Mouse (Mus musculus): ENCODE measurements at regions not wholly inside any gene's neighbourhood (a gene's known extent, or its start where the extent isn't known, plus 50 kb on each side); places are given as distances from the start of the nearest gene placed in this dataset.

GRCm38 (mm10) chr4:105898054-105898847, 108.6 kb downstream of the Gm12728 start:
- H3K27me3 ChIP-seq (ENCODE audit: insufficient read depth, low read length) = no peaks in the 10 kb centered on the region
- TF ChIP-seq CTCF (IDR thresholded peaks at IDR 0.05; ENCODE audit: low read depth) = no peak
- H3K9me3 ChIP-seq (ENCODE audit: low read length) = no peaks in the 10 kb centered on the region
- 95% methylated on average over 5 of the region's 5 CpGs for WGBS
- ATAC-seq = no peak
- H3K36me3 ChIP-seq (ENCODE audit: insufficient read depth, low read length) = no peaks in the 10 kb centered on the region
- DNase-seq (ENCODE audit: low spot score) = no peak
- H3K4me1 ChIP-seq (ENCODE audit: insufficient read depth, low read length) = no peaks in the 10 kb centered on the region
- H3K9ac ChIP-seq (replicated peaks; ENCODE audit: low read length) = no peak overlapping the region
- H3K4me2 ChIP-seq (ENCODE audit: low read depth, low read length) = no peak overlapping the region
- no peak overlapping the region for H3K27ac ChIP-seq
- no peak overlapping the region for H3K4me3 ChIP-seq (ENCODE audit: low read length)

- H3K27ac ChIP-seq = no peak overlapping the region
- ATAC-seq (no peak), DNase-seq (ENCODE audit: low spot score) (no peak)
- H3K9me3 ChIP-seq (ENCODE audit: low read length) = no peaks in the 10 kb centered on the region
- H3K4me2 ChIP-seq (ENCODE audit: low read depth, low read length) = no peak overlapping the region
- TF ChIP-seq CTCF (IDR thresholded peaks at IDR 0.05; ENCODE audit: low read depth) = no peak
- no peaks in the 10 kb centered on the region for H3K4me1 ChIP-seq (ENCODE audit: insufficient read depth, low read length)
- H3K36me3 ChIP-seq (ENCODE audit: insufficient read depth, low read length) = no peaks in the 10 kb centered on the region
- H3K27me3 ChIP-seq (ENCODE audit: insufficient read depth, low read length) = no peaks in the 10 kb centered on the region
- WGBS = 53% methylated on average over 8 of the region's 8 CpGs
- H3K4me3 ChIP-seq (ENCODE audit: low read length) = no peak overlapping the region
- H3K9ac ChIP-seq (replicated peaks; ENCODE audit: low read length) = no peak overlapping the region
Observed at GRCm38 (mm10) chr4:105904896-105905295, 115.2 kb downstream of the Gm12728 start.

GRCm38 (mm10) chr4:105906411-105906810, 116.7 kb downstream of the Gm12728 start:
- no peaks in the 10 kb centered on the region for H3K9me3 ChIP-seq (ENCODE audit: low read length)
- WGBS = 93% methylated on average over 4 of the region's 4 CpGs
- TF ChIP-seq CTCF (IDR thresholded peaks at IDR 0.05; ENCODE audit: low read depth) = no peak
- no peaks in the 10 kb centered on the region for H3K4me1 ChIP-seq (ENCODE audit: insufficient read depth, low read length)
- no peak overlapping the region for H3K4me3 ChIP-seq (ENCODE audit: low read length)
- H3K27ac ChIP-seq = no peak overlapping the region
- ATAC-seq (no peak), DNase-seq (ENCODE audit: low spot score) (no peak)
- H3K27me3 ChIP-seq (ENCODE audit: insufficient read depth, low read length) = no peaks in the 10 kb centered on the region
- H3K9ac ChIP-seq (replicated peaks; ENCODE audit: low read length) = no peak overlapping the region
- no peaks in the 10 kb centered on the region for H3K36me3 ChIP-seq (ENCODE audit: insufficient read depth, low read length)
- H3K4me2 ChIP-seq (ENCODE audit: low read depth, low read length) = no peak overlapping the region

GRCm38 (mm10) chr4:105907611-105908010, 117.9 kb downstream of the Gm12728 start:
- Histone ChIP-seq H3K36me3 (ENCODE audit: insufficient read depth, low read length) (no peaks in the 10 kb centered on the region), H3K27ac (no peak overlapping the region), H3K4me1 (ENCODE audit: insufficient read depth, low read length) (no peaks in the 10 kb centered on the region), H3K4me3 (ENCODE audit: low read length) (no peak overlapping the region), H3K4me2 (ENCODE audit: low read depth, low read length) (no peak overlapping the region), H3K27me3 (ENCODE audit: insufficient read depth, low read length) (no peaks in the 10 kb centered on the region), H3K9ac (replicated peaks; ENCODE audit: low read length) (no peak overlapping the region), H3K9me3 (ENCODE audit: low read length) (no peaks in the 10 kb centered on the region)
- no peak for ATAC-seq
- DNase-seq (ENCODE audit: low spot score) = no peak
- 79% methylated on average over 7 of the region's 7 CpGs for WGBS
- no peak for TF ChIP-seq CTCF (IDR thresholded peaks at IDR 0.05; ENCODE audit: low read depth)

- no peak overlapping the region for H3K4me3 ChIP-seq (ENCODE audit: low read length)
- H3K4me1 ChIP-seq (ENCODE audit: insufficient read depth, low read length) = no peaks in the 10 kb centered on the region
- ATAC-seq (no peak), DNase-seq (ENCODE audit: low spot score) (no peak)
- no peak for TF ChIP-seq CTCF (IDR thresholded peaks at IDR 0.05; ENCODE audit: low read depth)
- H3K4me2 ChIP-seq (ENCODE audit: low read depth, low read length) = no peak overlapping the region
- H3K9ac ChIP-seq (replicated peaks; ENCODE audit: low read length) = no peak overlapping the region
- H3K9me3 ChIP-seq (ENCODE audit: low read length) = no peaks in the 10 kb centered on the region
- H3K27ac ChIP-seq = no peak overlapping the region
- no peaks in the 10 kb centered on the region for H3K27me3 ChIP-seq (ENCODE audit: insufficient read depth, low read length)
- no peaks in the 10 kb centered on the region for H3K36me3 ChIP-seq (ENCODE audit: insufficient read depth, low read length)
Observed at GRCm38 (mm10) chr4:105908281-105908680, 118.6 kb downstream of the Gm12728 start.

GRCm38 (mm10) chr4:105909272-105909671, 119.6 kb downstream of the Gm12728 start:
- no peak for TF ChIP-seq CTCF (IDR thresholded peaks at IDR 0.05; ENCODE audit: low read depth)
- WGBS = 77% methylated on average over 4 of the region's 4 CpGs
- Histone ChIP-seq H3K27ac (no peak overlapping the region), H3K9me3 (ENCODE audit: low read length) (no peaks in the 10 kb centered on the region), H3K4me3 (ENCODE audit: low read length) (no peak overlapping the region), H3K27me3 (ENCODE audit: insufficient read depth, low read length) (no peaks in the 10 kb centered on the region), H3K4me2 (ENCODE audit: low read depth, low read length) (no peak overlapping the region), H3K9ac (replicated peaks; ENCODE audit: low read length) (no peak overlapping the region), H3K36me3 (ENCODE audit: insufficient read depth, low read length) (no peaks in the 10 kb centered on the region), H3K4me1 (ENCODE audit: insufficient read depth, low read length) (no peaks in the 10 kb centered on the region)
- DNase-seq (ENCODE audit: low spot score) (no peak), ATAC-seq (no peak)

GRCm38 (mm10) chr4:105910666-105911065, 121.0 kb downstream of the Gm12728 start:
- DNase-seq (ENCODE audit: low spot score) (no peak), ATAC-seq (no peak)
- 77% methylated on average over 5 of the region's 5 CpGs for WGBS
- Histone ChIP-seq H3K9me3 (ENCODE audit: low read length) (no peaks in the 10 kb centered on the region), H3K27ac (no peak overlapping the region), H3K4me3 (ENCODE audit: low read length) (no peak overlapping the region), H3K27me3 (ENCODE audit: insufficient read depth, low read length) (no peaks in the 10 kb centered on the region), H3K9ac (replicated peaks; ENCODE audit: low read length) (no peak overlapping the region), H3K36me3 (ENCODE audit: insufficient read depth, low read length) (no peaks in the 10 kb centered on the region), H3K4me1 (ENCODE audit: insufficient read depth, low read length) (no peaks in the 10 kb centered on the region), H3K4me2 (ENCODE audit: low read depth, low read length) (no peak overlapping the region)
- no peak for TF ChIP-seq CTCF (IDR thresholded peaks at IDR 0.05; ENCODE audit: low read depth)

Measured in hindbrain, postnatal 0 days (tissue).